Mouse (Mus musculus) kidney, adult 18-20 months (tissue): ENCODE results near the gene Rdh5.

Experiments used
- DNase-seq: peaks from one replicate; pipeline ENCODE4 v3.0.0; 2021

Gene Rdh5

DNA sequence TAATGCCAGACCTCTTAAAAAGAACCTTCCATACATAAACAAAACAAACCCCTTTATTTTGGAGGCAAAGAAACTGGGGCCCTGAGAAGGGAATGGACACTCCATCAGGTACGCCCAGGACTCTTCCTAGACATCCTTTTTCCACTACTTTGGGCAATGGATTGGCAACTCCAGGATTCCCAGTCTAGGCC is at the start of gene Rdh5:
Gene Rdh5, minus strand, starts transcription at position 67 of the 191 bp plus-strand sequence.
- DNase-seq = no peak

DNA sequence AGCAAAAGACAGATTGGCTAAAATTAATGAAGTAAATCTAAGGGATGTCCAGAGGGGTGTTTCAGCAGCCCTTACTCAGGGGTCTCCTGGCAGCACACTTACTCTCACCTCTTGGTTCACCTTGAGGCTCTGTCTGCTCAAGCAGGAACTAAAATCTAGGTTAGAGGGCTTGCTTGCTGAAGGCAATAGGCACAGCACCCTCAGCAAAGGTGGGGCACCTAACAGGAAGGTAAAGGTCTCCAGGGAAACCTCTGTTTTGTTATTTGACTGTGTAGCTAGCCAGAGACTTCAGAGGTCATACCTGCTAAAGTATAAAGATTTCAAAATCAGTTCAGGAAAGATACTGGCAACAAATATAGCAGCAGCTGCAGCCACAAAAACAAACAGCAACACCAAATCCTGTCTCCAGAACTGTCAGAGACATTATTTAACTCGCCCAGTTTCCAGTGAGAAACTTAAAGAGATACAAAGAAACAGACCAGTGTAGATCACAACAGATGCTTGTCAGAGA is 48.1 kb upstream of the Rdh5 start:
- DNase-seq = no peak

DNA sequence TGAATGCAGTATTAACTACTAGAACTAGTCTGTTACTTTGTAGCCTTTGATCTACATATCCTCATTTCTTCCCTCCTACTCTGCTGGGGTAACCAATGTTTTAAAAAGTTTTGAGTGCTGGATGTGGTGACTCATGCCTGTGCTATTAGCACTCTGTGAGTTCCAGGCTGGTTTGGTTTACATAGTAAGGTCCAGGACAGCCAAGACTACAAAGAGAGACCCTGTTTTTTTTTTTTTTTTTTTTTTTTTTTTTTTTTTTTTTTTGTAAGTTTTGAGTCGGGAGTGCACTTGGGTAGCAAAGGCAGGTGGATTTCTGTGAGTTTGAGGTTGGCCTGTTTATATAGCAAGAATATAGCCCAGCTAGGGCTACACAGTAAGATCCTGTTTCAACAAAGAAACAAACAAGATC is 45.7 kb upstream of the Rdh5 start:
- DNase-seq = no peak

DNA sequence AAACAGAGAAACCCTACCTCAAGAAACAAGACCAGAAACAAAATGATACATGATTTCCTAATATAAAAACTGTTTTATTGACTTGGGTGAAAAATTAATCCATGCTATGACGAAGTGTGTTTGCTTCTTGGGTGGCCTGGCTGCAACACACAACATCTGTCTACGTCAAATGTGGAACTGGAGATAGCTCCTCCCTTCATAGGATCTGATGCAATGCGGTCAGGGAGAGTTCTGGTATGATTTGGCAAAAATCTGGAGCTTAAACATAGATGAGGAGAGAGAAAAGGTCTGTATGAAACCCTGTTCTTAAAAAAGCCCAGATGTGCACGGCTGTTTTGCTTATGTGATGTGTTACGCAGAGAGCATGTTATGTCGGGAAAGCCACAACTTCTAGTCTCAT is 43.2 kb upstream of the Rdh5 start:
- DNase-seq = no peak

DNA sequence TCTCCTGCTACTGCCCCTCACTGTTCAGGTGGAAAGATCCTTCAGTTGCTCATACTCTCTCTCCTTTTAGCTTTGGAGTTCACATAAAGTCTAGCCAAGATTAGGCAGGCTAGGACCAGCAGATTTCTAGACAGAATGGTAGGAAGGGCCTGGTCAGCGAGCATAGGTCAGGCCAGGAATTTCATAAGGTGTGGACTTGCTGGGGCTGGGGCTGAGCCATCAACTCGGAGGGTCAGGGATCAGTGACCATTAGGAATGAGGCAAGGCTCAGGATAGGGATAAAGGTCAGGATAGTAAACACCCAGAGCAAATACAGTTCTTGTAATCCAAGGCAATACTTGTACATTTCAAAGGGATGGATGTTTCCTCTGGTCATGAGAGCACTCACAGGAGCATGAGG is 42.3 kb upstream of the Rdh5 start:
- peak; percentile 44 for DNase-seq

DNA sequence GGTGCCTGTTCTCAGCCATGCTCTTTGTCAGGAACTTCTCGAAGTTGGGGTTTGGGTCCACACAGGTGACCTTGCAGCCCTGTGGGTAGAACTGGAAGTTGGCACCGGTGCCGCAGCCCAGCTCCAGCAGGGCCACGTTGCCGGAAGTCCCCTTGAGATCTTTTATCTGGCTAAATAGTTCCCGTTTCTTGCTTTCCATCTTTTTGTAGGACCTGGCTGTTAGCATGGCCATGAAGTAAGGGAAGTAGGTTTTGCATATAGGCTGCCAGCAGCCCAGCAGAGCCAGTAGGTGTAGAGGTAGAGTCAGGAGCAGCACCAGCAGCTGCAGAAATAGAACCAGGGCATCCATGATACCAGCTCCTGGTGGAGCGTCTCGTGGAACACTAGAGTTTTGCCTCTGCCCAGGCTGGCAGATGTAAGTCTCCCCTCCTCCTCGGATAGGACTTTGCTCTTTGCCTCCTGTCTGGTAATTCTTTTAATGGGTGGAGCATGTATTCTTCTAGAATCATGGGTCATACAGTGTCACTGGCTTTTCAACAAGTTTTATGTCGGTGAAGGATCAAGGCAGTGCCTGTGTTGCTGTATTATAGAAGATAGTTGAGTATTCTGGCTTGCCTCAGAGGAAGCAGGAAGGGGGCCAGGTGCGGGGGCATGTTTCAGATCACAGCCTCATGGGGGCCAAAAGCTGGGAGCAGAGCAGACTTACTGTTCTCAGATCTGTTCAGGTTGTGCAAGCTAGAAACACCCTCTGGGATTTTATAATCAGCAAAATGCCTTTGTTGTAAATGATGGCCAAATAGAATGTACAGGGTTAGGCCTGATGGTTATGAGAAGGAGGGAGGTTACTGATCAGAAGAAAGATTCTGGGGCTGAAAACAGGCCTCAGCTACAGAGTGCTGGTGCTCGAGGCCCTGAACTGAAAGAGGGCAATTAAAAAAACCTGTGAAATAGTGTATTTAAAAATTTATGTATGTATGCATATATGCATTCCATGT is 38.2 kb upstream of the Rdh5 start, which contains the start of gene Mettl7b:
Gene Mettl7b, minus strand, starts transcription at position 399 of the 995 bp plus-strand sequence.
- DNase-seq = peak; percentile 73

DNA sequence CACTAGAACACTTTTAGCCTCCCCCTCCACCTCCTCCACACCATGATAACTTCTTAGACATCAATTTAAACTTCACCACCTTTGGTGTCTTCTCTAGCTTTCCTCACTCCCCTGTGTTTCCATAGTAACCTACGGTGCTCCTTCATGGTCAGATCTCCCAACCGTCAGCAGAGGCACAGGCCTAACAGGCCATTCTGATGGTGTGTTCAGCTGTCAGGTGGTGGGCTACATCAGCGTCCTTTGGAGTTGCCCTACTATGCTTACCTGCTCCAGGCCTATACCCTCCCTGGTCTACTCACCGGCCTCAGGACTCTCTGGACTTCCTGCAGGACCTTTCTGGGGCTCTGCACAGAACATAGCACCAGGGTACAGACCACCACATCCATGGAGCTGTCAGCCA is 37.5 kb upstream of the Rdh5 start:
- DNase-seq = no peak

DNA sequence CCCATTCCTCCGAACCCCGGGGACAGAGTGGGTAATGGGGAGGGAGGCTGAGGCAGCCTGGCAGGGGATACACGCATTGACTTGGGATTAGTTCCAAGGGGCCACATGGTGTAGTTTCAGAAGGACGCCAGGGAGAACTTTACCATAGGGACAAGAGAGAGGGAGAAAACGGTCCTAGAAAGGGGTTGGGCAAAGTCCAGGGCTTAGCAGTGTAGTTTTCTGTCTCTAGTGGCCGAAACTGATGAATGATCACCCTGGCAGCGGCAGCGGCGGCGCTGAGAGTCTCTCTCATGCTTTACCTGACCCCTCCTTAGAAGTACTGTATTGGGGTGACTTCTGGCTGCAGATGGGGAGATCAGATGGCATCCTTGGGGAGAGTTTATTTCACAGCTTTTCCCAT is 35.7 kb upstream of the Rdh5 start:
- no peak for DNase-seq

DNA sequence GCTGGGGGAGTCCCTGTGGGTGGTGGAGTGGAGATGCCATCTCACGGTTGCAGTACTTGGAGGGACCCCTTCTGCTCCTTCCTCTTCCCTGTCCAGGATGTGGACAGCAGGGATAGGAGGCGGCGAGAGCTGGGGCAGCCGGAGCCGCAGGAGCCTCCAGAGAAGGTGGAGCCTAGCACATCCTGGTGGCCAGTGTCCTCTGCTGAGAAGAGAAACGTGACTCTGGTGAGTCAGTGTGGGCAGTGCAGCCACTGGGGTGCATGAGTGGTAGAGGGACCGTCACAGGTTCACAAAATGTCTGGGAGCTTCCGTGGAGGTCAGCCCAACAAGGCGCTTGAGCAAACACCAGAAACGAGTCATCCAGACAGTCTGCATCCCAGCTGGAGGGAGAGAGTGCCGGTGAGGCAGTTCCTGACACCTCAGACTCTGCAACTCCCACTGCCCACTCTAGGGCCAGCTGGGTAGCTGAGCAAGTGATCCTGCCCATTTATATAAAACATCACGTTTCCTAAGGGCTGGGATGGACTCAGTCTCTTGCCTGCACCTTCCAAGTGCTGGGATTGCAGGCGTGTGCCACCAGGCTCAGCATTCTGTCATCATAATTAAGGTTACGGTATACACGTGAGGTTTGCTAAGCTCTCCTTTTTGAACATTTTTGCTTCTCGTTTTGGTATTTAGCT is 27.7 kb upstream of the Rdh5 start:
- no peak for DNase-seq

DNA sequence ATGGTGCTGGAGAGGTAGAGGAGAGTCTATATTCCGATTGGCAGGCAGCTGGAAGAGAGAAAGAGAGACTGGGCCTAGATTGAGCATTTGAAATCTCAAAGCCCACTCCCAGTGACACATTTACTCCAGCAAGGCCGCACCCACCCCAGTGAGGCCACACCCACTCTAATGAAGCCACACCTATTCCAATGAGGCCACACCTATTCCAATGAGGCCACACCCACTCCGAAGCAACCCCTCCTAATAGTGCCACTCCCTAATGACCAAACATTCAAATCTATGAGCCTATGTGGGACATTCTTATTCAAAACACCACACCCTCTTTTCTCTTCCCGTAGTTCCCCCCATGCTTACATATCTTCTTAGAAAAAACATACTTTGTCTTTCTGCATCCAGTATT is 24.8 kb upstream of the Rdh5 start:
- no peak for DNase-seq

DNA sequence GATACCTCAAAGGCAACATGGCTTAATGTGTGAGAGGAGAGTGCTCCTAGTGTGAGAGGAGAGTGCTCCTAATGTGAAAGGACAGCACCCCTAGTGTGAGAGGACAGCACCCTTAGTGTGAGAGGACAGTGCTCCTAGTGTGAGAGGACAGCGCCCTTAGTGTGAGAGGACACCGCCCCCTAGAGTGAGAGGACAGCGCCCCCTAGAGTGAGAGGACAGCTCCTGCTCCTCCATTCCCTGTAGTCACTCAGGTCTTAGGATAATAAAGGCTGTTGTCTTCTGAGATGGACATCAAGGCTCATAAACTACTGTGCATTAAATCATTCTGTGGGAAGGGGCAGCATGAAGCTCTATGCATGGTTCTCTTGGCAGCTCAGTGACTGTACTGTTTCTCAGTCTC is 23.0 kb upstream of the Rdh5 start:
- DNase-seq = peak; percentile 67

DNA sequence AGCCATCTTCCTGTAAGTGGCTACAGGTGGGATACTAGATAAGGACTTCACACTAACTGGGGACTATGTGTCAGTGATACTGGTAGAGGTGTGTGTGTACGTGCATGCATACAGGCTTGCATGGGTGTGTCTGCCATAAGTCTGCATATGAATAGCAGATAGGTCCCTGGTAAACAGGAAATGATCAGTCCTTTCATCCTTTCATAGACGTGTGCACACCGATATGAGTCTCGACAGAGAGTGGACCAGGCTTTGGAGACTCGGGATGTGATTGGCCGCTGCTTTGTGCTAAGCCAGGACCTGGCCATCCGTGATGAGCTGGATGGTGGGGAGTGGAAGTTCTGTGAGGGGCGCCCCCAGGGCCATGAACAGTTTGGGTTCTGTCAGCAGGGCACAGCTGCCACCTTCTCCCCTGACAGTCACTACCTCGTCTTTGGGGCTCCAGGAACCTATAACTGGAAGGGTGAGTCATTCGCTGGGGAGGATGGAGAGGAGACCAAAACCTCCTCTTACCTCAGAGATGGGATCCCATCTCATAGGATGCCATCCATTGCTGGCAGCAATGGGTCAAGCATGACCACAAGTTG is 17.9 kb upstream of the Rdh5 start:
- DNase-seq = no peak

DNA sequence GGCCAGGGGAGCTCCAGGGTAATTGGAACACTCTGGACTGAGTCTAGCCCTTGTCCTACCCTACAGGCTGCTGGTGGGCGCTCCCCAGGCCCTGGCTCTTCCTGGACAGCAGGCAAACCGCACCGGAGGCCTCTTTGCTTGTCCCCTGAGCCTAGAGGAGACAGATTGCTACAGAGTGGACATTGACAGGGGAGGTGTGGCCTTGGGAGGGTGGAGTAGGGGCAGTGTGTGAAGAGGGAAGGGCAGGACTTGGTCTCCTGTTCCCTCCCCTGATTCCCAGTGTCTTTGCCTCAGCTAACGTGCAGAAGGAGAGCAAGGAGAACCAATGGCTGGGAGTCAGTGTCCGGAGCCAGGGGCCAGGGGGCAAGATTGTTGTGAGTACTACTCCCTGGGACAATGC is 16.3 kb upstream of the Rdh5 start:
- peak; percentile 53 for DNase-seq

DNA sequence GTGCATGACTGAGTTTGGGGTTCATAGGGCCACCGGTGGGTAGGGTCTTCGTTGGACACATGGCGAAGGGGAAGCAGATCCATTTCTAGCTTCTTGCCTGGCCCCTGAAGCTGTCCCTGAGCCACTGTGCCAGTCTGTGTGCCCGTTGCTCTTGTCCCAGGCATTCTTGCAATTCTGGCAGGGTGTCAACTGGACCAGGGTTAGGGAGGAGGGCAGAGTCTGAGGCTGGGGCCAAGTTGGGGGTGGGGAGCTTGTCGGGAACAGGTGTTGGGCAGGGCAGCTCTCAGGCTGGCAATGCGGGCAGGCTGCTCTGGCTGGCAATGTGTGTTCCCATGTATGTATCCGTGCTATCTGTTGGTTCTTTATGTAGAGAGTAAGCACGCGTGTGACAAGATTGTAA is 15.8 kb upstream of the Rdh5 start:
- peak; percentile 87 for DNase-seq

DNA sequence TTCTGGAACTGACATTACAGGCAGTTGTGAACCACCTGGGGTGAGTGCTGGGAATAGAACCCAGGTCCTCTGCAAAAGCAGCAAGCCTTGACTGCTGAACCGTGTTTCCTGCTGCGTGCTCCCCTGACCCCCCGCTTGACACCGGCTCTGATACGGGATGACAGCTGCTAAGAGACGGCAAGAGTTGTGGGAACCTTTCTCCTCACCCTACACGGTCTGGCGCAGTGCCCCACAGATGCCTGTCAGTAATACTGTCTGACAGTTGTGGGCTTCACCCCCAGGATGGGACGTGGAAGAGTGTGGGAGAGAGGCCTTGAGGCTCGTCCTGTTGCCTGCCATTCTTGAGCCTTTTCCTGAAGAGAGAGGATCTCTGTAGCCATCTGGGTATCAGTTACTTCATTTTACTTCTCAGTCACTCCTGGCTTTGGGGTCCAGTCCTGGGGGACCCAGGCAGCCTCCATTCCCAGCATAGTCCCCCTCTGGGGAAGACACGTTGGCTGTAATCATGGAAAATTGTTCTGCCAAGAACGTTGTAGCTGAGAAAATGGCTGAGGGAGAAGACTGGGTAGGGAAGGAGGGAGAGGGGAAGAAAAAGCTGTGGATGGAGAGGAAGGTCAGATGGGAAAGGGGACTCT is 15.2 kb upstream of the Rdh5 start:
- no peak for DNase-seq

DNA sequence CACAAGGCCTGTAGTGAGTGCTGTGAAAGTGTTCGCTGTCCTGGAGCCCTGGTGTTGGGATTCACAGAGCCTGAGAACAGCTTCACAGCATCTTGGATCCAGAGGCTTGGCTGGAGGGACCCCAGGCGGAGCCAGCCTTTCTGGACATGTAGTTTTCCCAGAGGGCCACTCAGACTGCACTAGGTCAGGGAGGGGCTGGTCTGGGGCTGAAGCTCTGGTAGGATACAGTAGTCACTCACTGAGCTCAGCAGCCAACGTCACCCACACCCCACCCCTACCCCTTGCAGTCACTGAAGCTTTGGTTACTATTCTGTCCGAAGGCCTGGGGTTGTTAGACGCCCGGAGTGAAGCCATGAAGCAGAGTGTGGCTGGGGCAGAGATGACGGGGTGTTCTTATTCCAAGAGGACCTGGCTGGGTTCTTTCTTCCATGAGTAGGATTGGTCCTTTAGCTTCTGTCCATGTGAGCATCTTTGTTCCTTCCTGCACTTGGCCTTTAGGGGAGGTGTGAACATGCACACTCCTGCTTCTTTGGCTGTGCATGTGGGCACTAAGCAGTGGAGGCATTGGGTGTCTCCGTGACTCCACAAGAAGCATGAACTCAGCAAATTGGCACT is 13.2 kb upstream of the Rdh5 start:
- DNase-seq = no peak

DNA sequence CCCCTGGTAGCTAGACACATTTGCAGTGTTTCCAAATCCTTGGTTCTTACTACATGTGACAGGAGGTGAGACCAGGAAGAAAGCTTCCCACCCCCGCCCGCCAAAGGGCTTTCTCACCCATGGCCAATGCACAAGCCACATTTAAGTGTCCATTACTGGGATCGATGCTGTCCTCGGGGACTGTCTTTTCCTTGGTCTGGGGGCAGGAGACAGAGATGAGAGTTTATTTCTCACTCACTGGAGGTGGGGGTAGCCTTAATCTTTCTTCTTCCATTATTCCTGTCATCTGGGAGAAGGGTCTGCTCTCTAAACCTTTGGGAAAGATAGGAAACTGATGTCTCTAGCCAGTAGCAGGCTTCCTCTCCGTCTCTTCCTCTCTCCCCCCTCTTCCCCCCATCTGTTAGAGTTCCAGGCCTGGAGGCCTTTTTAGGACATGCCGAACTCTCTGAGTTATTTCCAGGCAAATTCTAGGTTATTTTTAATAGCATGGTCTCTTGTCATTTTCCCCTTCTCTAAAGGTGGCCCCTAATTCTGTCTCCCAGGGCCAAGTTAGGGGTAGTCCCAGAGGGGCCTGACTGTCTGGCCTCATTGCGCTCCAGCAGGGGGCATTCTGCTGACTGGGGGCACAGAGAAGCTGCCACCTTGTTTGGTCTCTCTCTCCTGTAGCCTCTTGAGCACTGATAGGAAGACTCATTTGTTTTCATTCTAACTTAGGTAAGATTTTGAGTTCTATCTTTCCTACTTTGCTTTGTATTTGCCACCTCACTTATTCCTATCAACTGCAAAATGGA is 12.5 kb upstream of the Rdh5 start:
- no peak for DNase-seq

DNA sequence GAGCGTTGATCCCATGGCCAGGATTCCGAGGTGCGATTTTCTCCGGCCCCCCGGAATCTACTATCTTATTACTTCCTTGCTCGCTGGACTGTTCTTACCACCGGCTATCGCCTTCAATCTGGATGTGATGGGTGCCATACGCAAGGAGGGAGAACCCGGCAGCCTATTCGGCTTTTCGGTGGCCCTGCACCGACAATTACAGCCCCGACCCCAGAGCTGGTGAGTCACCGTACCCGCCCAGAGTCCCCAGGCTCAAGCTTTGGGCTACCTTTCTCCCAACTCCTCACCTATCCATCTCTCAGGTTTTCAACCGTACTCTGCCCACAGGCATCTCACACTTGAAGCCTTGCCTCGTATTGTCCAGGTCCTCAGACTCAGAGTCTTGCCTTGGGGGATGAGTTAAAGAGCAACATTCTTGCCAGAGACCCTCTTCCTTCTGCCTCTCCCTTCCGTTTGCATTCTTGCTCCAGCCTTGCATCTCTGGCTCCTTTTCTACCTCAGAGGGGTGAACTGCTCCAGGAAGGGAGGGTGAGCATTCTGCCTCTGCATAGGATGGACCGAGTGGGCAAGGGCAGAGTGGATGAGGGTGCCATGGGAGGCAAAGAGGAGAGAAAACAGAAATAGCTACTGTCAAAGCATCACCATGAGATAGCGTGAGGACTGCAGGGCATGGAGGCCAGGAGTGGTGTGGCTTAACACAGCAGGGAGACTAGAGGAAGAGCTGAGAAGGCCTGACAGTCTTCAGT is 11.5 kb upstream of the Rdh5 start:
- DNase-seq = no peak

DNA sequence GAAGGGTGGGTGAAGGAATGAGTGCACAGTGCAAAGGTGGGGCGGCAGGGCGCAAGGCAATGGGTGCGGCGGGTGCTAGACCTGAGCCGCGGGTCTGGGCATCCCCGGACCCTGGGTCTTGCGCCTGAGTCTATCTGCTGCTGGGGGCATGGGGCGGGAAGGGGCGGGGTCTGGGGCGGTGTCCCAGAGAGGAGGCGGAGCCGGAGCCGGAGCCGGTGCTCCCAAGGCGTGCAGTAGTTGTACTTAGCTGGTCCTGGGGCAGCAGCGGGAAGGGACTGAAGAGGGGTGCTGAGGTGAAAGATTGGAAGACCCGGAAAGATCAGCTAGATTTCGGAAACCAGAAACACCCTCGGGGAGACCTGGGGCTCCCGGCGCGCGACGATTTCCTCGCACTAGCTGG is 10.9 kb upstream of the Rdh5 start, which contains the start of gene Itga7:
Gene Itga7, plus strand, starts transcription at position 245 of the 400 bp plus-strand sequence.
- DNase-seq = peak; percentile 53

DNA sequence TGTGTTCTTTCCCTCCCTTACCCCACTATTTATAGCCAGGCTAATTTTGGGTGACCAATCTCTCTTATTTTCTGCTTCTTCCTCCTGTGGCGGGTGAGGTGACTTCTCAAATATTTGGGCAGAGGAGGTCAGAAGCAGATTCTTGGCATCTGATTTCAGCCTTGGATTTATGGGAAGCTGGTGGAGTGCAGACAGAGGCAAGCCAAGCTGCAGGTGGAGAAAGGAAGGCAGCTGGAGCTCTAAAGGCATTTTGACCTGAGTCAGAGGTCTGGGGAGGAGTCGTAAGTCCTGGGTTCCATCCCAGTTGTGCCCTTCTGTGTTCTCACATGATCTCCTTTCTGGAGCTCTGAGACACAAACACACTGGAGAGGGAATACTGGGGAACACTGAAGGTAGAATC is 8.8 kb upstream of the Rdh5 start:
- DNase-seq = no peak
